Mouse (Mus musculus) ovary, adult 2 months (tissue): ENCODE results near the gene Foxe1. TPM values are rescaled to one million over a fixed set of nuclear protein-coding genes. Genes with fewer than 3 reads are reported as not detected.

Source experiments
- polyA plus RNA-seq: library from polyadenylated mRNA; depleted of rRNA; stranded (reverse); fragments of >200 nt; gene quantifications from 2 replicates; pipeline ENCODE4 v1.2.3, GENCODE M21; 2012; rRNA removed

The Foxe1 gene
- polyA plus RNA-seq = 0.07 and 0.21 TPM in 2 replicates

DNA sequence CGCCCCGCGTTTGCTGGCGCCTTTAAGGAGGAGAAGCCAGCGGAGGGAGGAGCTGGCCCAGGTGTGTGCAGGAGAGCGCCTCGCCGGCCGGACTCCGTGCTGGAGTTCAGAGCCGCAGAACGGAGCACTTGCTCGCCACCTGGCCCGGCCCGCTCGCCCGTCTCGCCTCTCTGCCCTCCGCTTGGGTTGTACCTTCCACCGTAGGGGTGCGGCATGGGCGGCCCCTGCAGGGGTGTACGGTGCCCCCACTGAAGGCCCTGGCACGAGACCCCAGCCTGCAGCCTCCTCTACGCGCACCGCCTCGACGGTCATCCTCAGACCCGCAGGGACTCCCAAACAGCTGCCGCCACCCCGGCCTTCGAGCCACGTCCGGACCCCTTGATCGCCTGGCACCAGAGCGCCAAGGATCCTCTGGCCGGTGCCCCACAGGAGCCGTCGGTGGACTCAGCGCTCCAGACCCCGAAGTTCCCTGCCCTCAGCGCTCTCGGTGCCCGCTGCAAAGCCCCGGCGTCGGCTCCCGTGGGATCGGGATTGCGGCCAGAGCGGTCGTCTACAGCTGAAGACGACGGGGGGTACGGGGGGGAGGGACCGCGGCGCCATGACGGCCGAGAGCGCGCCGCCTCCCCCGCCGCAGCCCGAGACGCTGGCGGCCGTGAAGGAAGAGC lies at the start of gene Foxe1:
Gene Foxe1, plus strand, starts transcription at position 14 of the 665 bp plus-strand sequence.

GRCm38 (mm10) chr4:46389013-46389611 lies 45.7 kb downstream of the Foxe1 start, which contains the start of gene Trmo:
TSS of gene Trmo (minus strand) at chr4:46389437.

Other genes starting within 250 kb of the Foxe1 start
- gene Ncbp1, start 205.0 kb upstream of the Foxe1 start, polyA plus RNA-seq = 20.8 and 23.5 TPM in 2 replicates
- 16.8 TPM in 2 replicates for gene Tstd2, start 204.9 kb upstream of the Foxe1 start, polyA plus RNA-seq
- 44.5 and 54.8 TPM in 2 replicates for gene Xpa, start 147.3 kb upstream of the Foxe1 start, polyA plus RNA-seq
- 10.3 and 10.4 TPM in 2 replicates for gene Trmo, start 45.8 kb downstream of the Foxe1 start, polyA plus RNA-seq
- gene Hemgn, start 69.9 kb downstream of the Foxe1 start, polyA plus RNA-seq = not detected in 2 replicates
- 25.1 and 46.8 TPM in 2 replicates for gene Anp32b, start 107.3 kb downstream of the Foxe1 start, polyA plus RNA-seq
- 31.8 and 32.4 TPM in 2 replicates for gene Nans, start 145.6 kb downstream of the Foxe1 start, polyA plus RNA-seq
- gene Trim14, start 192.5 kb downstream of the Foxe1 start, polyA plus RNA-seq = 22.4 and 29.9 TPM in 2 replicates